Mouse (Mus musculus): ENCODE measurements around the gene Isg15. TPM values are rescaled to one million over a fixed set of nuclear protein-coding genes. Genes with fewer than 3 reads are reported as not detected.

Isg15 gene
- total RNA-seq (2021), result 1 to 10 TPM; 1.9 to 2.8 TPM
- long read RNA-seq, experiment 1, partial matches to known transcripts, result 0 of 1 reads
- long read RNA-seq, experiment 1, other reads (novel, unspliced or antisense), result 0 of 1 reads
- long read RNA-seq, experiment 2, partial matches to known transcripts, result 0 of 4 reads
- long read RNA-seq, experiment 2, other reads (novel, unspliced or antisense), result 0 of 4 reads

DNA sequence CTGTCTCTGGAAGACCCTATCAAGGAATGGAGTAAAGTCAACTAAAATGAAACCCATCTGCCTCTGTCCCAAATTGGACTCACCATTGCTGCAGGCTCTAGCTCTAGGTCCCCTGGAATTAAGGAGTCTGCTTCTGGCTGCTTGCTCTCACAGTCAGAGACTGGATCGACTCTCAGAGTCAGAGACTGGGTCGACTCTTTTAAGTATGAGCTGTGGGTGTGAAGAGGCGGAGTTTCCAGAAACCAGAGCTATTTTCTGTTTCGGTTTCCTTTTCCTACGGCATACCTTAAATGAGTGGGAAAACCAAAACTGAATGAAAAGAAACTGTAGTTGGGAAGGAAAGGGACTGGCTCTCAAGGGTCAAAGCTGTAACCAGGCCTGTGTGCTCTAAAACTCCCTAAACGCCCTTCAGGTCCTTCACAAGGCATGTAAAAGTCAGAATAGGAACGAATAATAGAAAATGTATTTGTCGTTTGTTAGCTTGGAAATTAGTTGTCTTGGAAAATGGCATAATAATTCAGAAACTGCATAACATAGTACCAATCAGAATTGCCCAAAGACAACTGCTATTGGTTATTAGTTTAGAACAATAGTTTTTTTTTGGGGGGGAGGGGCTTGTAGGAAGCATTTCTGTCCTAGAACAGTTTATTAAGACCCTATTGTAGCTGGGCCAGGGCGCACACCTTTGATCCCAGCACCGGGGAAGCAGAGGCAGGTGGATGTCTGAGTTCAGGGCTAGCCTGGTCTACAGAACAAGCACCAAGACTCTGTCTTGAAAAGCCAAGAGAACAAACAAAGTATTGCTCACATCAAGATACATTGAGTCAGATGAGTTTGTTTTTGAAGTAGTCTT lies at the start of gene Isg15:
Gene Isg15, minus strand, starts transcription at position 196 of the 853 bp plus-strand sequence.
- no peak for DNase-seq (ENCODE audit: low spot score in 2 of 2)

DNA sequence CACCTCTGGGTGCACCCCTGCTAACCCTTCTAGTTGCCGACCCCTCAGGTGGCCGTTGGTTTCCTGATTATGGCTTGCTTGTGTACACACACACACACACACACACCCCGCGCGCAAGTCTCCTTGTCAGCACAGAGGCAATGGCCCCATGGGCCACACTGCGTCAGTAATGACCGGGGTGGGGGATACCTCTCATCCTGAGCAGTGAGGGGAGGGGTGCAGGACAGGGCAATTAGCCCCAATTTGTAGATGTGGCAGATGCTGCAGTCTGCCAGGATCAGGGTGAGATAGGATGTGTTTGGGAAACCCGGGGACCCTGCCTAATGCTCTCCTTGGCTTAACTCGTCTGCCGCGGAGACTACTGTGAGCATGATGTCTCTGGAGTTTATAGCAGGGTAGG lies 48.9 kb upstream of the Isg15 start:
- no peak for DNase-seq (ENCODE audit: low spot score in 2 of 2)

DNA sequence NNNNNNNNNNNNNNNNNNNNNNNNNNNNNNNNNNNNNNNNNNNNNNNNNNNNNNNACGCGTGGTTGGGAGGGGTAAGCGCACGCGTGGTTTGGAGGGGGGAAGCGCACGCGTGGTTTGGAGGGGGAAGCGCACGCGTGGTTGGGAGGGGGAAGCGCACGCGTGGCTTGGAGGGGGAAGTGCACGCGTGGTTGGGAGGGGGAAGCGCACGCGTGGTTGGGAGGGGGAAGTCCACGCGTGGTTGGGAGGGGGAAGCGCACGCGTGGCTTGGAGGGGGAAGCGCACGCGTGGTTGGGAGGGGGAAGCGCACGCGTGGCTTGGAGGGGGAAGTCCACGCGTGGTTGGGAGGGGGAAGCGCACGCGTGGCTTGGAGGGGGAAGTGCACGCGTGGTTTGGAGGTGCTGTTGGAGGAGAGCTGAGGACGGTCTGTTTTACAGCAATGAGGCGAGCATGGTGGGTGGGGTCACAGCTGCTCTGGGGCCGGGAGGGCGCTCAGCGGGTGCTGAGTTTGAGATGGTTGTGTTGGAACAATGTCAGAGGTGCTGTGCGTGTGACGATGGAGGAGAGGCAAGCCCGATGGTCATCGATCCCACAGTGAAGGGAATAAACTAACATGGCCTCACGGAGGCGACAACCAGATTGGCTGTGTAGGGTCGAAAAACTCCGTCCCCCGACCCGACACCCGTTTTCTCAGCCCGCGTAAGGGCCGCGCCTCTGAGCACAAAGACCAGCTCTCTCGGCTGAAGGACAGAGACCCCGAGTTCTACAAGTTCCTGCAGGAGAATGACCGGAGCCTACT lies 36.2 kb upstream of the Isg15 start:
- no peak for DNase-seq (ENCODE audit: low spot score in 2 of 2)

DNA sequence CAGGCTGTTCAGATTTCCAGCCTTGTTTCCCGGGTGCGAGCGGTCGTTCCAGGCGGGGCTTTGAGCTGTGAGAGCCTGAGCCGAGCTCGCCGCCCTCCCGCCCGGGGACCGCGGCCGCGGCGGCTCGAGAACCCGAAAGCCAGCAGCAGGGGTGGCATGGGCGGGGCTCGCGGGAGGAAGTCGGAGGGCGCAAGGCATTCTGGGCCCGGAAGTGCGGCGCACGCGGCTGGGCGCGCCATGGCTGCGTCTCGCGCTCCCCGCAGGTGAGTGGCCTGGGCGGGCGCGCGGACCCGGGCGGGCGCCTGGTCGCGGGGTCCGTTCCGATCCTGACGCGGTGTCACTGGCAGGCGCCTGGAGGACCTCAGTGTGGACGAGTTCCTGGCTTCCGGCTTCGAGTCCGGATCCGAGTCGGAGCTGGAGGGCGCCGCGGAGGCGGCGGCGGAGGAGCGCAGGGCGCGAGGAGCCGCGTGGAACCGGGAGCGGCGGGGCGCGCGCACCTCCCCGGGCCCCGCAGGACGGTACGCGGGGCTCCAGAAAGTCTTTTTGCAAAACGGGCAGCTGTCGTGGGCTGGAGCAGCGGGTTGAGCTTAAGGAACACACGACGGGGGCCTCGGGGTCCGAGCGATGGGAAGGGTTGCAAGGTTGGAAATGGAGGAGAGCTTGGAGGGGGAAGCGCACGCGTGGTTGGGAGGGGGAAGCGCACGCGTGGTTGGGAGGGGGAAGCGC lies 35.4 kb upstream of the Isg15 start, which contains the start of gene Noc2l:
Gene Noc2l, plus strand, starts transcription at position 203 of the 726 bp plus-strand sequence.
- DNase-seq (ENCODE audit: low spot score in 2 of 2), result peak; percentile 77 to 79

DNA sequence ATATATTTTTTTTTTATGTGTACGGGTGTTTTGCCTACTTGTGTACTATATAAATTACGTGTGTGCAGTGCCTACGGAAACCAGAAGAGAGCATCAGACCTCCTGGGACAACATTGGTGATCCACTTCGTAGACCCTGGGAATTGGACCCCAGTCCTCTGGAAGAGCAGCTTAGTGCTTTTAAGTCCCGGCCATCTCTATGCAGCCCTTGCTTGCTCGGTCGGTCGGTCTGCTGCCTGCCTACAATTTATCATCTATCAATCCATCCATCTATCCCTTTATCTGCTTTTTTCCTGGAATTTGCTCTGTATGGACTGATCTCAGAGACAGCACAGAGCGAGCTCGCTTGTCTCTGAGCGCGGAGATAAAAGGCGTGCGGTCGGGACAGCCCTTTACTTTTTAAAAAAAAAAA lies 34.7 kb upstream of the Isg15 start:
- DNase-seq (ENCODE audit: low spot score in 2 of 2), result no peak

DNA sequence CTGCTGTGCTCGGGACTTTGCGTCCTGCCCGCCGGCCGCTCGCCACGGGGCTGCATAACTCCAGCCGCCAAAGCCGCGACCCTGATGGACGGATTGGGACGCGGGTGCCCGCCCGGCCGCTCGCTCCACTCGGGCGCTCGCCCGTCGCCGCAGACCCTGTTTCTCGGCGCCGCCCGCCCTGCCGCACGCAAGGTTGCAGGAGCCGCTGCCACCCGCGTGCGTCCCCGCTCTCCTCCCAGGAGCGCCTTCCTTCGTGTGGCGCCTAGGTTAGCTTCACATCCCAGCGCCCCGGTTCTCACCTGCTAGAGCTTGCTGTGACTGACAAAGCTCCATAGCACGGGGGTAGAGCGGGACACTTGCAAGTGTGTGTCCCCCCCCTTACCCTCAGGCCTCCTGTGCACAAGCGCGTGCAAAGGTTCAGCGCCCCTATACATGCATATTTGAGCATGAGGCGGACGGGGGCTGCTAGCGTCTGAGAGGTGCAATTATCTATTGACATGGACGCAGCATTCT lies 34.1 kb upstream of the Isg15 start, which contains the start of gene Plekhn1:
Gene Plekhn1, minus strand, starts transcription at position 157 of the 513 bp plus-strand sequence.
- DNase-seq (ENCODE audit: low spot score in 2 of 2), result peak; percentile 57 to 67

DNA sequence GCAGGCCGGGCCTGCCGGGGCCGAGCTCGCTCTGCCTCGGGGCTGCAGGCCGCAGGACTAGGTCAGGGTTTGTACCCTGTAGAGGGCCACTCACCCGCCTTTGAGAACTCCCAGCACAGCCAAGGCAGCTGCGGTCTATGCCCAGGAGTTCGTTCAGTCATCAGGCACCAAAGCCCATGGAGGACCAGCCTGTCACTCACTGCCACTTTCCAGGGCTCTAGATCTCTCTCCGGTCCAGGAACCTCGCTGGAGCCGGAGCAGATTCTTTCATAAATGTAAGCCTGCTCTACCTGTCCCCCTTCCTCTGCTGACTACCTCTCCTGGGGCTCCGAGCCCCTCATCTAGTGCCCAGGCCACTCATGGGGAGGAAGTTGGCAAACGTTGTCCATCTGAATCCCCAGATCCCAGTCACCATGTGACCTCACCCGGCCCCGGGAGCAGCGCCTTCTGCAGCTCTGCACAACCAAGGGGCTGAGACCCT lies 33.4 kb upstream of the Isg15 start:
- no peak for DNase-seq (ENCODE audit: low spot score in 2 of 2)

DNA sequence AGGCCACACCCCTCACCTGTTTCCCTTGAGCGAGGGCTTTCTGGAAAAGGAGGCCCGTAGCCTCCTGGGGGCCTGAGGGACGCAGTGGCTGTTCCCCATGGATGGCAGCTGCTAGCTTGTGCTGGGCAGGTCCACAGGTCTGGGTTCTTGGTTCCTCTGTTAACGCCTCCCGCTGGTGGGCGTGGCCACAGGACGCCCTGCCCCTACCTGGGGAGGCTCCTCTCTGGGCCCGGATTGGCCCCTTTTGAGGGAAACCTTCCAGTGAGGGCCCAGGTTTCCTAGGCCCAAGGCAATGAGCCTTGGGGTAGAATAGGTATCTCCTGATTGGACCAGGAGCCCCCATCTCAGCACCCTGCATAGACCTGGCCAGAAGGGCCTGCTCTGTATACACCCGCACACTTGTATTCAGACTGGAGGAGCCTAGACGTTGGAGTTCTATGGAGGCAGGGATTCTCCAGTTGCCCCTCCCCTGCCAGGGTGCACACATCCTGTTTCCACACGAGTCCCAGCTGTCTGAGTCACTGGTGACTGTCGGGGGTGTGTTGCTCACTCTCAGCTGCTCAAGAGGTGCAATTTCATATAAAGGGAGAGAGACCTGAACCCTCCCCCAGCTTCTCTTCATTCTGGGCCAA lies 27.9 kb upstream of the Isg15 start:
- no peak for DNase-seq (ENCODE audit: low spot score in 2 of 2)

DNA sequence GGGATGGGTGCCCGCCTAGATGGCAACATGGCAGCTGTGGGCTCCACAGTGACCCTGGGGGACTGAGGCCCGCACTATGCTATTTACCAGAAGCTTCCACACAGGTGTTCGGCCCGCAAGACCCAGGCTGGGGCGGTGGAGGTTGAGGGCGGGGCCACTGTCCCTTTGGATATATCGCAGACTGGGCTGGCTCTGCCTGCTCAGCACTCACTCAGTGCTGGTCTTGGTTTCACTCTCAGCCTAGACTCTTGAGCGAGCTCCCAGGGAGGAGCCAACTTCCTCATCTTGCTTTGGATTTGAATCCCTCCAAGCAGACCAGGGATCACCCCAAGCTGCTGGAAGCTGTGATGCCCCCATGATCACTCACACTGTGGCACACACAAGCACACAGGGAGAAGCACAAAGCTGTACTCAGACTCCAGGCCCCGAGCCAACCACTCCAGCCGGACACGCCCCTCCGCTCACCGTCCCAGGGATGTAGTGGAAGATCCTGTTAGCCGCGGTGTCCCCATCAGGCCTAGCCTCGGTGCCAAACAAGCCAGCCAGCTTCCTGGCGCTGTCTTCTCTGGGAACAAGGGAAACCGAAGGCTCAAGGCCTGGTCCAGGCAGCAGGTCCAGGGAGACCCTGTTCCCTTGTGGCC lies 27.3 kb upstream of the Isg15 start:
- DNase-seq (ENCODE audit: low spot score in 2 of 2), result no peak

DNA sequence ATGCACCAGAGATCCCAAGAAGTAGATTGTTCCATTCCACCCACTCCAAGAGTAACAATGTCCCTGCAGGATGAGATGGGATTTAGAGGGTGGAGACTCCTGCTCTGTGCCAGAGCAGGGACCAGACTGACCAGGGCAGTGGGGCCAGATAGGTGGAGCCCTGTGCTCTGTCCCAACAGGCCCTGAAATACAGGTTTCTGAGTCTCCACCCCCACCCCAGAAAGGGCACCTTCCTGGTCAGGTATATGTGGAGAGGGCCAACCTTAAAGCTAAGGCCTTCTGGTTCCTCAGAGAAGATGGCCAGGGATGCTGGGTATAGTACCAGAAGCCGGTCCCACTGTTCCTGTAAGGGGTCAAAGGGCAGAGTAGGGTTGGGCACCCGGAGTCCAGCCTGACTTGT lies 23.7 kb upstream of the Isg15 start:
- DNase-seq (ENCODE audit: low spot score in 2 of 2), result no peak

DNA sequence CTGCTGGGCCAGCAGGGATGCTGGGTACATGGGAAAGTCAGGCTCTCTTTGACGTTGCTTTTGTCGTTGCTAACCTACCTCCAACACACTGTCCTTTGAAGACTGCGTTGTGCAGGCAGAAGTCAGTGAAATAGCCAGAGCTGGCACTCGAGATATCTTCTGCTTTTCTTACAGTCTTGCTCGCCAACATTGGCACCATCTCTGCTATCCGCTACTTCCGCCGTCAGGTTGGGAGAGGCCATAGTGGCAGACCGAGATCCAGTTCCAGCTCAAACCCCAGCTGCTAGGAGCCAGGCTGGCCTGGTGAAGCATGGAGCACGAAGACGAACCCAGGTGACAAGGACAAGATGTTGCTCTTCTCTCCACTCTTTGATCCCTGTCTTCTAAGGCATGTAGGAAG lies 19.3 kb upstream of the Isg15 start:
- no peak for DNase-seq (ENCODE audit: low spot score in 2 of 2)

DNA sequence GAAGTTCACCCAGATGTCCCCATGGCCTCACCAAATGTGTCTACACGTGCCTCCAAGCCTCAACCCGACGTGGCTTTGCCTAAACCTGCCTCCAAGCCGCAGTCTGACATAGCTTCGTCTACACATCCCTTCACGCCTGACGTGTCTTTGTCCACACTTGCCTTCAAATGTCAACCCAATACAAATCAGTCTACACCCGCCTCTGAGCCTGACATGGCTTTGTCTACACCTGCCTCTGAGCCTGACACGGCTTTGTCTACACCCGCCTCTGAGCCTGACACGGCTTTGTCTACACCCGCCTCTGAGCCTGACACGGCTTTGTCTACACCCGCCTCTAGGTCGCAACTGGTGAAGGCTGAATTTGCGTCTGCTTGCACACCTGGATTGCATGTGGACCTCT lies 17.2 kb upstream of the Isg15 start:
- no peak for DNase-seq (ENCODE audit: low spot score in 2 of 2)

DNA sequence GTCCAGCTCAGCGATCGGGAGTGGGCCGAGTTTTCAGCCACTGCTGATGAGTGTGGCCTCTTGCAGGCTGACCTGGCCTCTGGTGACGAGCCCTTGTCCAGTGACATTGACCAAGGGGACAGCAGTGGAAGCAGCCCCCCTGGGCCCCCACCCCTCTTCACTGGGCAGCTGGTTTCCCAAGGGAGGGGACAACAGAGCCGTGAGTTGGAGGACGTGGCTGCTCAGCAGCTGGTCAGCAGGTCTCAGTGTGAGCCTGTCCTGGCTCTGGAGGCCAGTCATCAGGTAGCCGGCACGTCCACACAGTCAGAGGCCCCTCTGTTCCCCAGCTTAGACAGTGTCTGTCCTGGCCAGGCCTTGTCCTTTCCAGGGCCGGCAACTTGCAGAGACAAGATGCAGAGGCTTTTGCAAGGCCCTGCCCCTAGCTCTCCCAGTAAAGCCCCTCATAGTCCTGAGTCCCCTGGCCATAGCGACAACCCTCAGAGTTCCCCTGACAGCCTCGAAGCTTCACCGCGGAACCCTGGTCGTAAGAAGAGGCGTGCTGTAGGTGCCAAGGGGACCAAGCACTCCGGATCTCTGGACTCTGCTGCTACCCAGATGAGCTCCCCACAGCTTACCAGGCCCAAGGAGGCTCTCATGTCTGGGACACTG lies 16.5 kb upstream of the Isg15 start:
- DNase-seq (ENCODE audit: low spot score in 2 of 2), result no peak

DNA sequence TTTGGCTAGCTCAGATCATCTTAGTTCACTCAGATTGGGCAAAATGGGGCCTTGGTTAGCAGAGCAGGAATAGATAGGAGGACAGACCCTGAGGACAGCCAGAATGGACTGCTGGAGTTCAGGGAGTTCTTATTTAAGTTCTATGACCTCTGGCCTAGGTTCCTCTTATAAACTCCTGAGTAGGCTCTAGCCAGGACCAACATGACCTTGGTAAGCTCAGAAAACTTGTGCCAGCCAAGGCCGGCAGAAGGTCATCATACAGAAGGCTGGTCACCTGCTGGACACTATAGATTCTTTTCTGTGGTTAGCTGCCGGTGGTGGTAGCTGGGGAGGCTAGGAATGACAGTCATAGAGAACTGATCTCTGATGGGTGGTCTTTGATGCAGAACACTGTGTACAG lies 15.6 kb upstream of the Isg15 start:
- no peak for DNase-seq (ENCODE audit: low spot score in 2 of 2)

DNA sequence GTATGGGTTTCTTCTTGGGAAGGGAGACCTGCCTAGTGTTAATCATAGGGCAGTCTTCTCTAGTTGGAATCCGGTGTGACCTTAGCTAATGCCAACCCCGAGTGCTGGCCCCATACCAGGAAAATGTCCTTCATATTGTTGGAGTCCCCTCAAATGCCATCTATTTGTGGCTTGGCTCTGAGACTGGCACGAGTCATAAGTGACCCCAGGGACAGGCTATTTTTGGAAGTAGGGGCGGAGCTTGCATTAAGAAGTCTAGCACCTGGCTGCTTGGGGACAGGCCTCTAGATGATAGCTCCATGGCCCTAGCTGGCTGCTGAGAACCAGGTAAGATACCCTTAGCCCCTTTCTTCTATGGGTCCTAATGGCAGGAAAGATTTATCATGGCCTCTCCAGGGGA lies 15.0 kb upstream of the Isg15 start, which contains the start of gene Perm1:
Gene Perm1, plus strand, starts transcription at position 220 of the 400 bp plus-strand sequence.
- peak in 1 of 2 experiments; percentile 57 for DNase-seq (ENCODE audit: low spot score in 2 of 2)

DNA sequence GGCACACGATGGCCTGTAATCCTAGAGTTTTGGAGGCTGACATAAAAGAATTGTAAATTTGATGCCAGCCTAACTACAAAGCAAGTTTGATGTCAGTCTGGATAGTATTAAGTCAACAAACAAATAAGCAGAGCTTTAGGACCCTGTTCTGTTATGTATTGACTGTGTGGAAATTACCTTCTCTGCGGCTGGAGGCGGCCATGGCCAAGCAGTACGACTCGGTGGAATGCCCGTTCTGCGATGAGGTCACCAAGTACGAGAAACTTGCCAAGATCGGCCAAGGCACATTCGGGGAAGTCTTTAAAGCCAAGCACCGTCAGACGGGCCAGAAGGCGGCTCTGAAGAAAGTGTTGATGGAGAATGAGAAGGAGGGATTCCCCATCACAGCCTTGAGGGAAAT lies 12.5 kb upstream of the Isg15 start:
- DNase-seq (ENCODE audit: low spot score in 2 of 2), result no peak

DNA sequence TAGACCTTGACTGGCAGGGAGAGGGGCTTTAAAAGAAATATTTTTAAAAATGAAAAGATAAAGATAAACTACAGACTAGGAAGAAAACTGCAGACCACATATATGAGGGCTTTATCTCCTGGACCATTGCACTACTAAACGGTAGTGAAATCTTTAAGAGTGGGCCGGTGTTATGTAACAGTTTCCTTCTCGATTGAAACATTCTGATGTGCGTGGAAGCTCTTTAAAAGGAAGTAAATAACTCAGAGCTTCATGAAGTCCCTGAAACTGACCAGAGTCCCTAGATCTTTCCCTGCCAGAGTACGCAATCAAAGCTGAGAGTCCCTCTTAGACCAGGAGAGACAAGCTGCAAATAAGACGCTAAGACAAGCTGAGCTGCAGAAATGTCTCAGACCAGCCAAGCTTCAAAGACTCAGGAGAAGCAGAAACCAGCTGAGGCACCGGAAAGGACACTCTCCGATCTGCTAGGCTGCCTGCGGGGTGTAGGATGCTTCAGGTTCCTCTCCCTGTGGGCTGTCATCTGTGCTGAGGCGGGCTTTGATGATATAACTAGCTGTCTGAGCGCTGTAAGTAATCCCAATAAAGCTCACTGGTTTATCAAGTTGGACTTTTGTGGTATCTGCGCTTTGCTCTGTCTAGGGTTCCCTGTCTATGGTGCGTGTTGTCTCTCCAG lies 9.5 kb upstream of the Isg15 start:
- DNase-seq (ENCODE audit: low spot score in 2 of 2), result no peak

DNA sequence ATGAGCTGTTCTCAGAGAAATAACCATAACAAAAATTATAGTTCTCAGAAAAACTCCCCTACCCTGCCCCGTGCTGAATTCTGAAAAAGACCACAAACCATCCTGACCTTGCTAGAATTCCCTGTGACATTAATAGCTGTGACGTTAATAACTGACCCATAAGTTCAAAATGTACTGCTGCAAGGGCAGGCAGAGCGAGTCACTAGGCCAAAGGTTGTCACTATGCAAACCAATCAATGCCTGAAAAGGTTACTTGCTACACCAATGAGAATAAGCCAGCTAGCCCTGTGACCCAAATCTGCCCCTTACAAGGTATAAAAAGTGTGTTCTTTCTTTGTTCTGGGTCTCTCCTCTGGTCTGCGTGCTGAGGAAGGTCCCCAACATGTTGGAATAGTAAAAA lies 8.3 kb upstream of the Isg15 start:
- DNase-seq (ENCODE audit: low spot score in 2 of 2), result no peak
